Mouse (Mus musculus): Measurements from ENCODE around the gene Gm9733.
"Not testable (repeated sequence)": the region's sequence is repeated elsewhere in the genome, so short reads cannot be mapped to it uniquely, and the experiment has no call there.

The Gm9733 gene

GRCm38 (mm10) chr3:15332063-15332462 is at the start of gene Gm9733:
TSS of gene Gm9733 (minus strand) at chr3:15332302.
- no peak for DNase-seq (ENCODE audit: low read depth, low spot score)

- not testable (repeated sequence) for DNase-seq (ENCODE audit: low read depth, low spot score)
Measured at GRCm38 (mm10) chr3:15355690-15356089, 23.6 kb upstream of the Gm9733 start.

- DNase-seq (ENCODE audit: low read depth, low spot score) = not testable (repeated sequence)
Measured at GRCm38 (mm10) chr3:15350318-15350717, 18.2 kb upstream of the Gm9733 start.

GRCm38 (mm10) chr3:15345606-15346005 is 13.5 kb upstream of the Gm9733 start:
- not testable (repeated sequence) for DNase-seq (ENCODE audit: low read depth, low spot score)

GRCm38 (mm10) chr3:15340287-15340686 is 8.2 kb upstream of the Gm9733 start:
- no peak for DNase-seq (ENCODE audit: low read depth, low spot score)

GRCm38 (mm10) chr3:15334182-15334581 is 2.1 kb upstream of the Gm9733 start:
- no peak for DNase-seq (ENCODE audit: low read depth, low spot score)

- no peak for DNase-seq (ENCODE audit: low read depth, low spot score)
Measured at GRCm38 (mm10) chr3:15331545-15331944, 557 bp downstream of the Gm9733 start.

- DNase-seq (ENCODE audit: low read depth, low spot score) = no peak
Measured at GRCm38 (mm10) chr3:15329549-15329948, 2.6 kb downstream of the Gm9733 start.

GRCm38 (mm10) chr3:15284424-15285328 is 47.4 kb downstream of the Gm9733 start:
- DNase-seq (ENCODE audit: low read depth, low spot score) = no peak

GRCm38 (mm10) chr3:15275899-15276526 is 56.1 kb downstream of the Gm9733 start:
- no peak for DNase-seq (ENCODE audit: low read depth, low spot score)

GRCm38 (mm10) chr3:15264450-15264849 is 67.7 kb downstream of the Gm9733 start:
- peak; percentile 61 for DNase-seq (ENCODE audit: low read depth, low spot score)

- peak; percentile 88 for DNase-seq (ENCODE audit: low read depth, low spot score)
Measured at GRCm38 (mm10) chr3:15255726-15256125, 76.4 kb downstream of the Gm9733 start.

All from ES-CJ7 (cell line).